Mouse (Mus musculus): ENCODE results near the gene Zfp61. TPM values are rescaled to one million over a fixed set of nuclear protein-coding genes. Genes with fewer than 3 reads are reported as not detected.

Gene Zfp61
- 9.6 and 11.4 TPM in 2 replicates for polyA plus RNA-seq (2015; fragmentation: Nextera tagmentation; extraction: Ambion mirVana)

DNA sequence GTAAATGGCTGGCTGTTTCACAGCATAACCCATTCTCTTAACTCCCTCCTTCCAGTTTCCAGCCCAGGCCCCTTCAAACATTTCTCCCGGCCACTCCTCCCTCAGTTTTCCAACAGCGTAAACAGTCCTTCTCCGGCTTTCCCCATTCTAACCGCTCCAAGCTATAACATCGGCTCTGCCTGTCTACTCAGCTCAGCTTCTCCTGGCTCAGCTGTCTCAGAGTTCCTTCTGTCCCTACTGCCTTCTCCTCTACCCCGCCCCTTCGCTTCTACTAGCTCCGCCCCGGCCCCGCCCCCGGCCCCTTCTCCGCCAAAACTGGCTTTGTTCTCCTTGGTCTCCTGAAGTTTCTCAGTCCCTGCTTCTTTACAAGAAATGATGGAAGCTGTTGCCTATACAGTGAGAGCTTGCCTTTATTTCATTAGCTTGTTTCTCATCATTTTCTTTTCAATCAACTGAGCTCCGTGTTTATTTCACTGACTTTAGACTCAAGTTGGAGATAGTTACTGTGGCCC, at the start of gene Zfp61:
TSS of gene Zfp61 (minus strand) at position 462 of the 512 bp plus-strand sequence.

DNA sequence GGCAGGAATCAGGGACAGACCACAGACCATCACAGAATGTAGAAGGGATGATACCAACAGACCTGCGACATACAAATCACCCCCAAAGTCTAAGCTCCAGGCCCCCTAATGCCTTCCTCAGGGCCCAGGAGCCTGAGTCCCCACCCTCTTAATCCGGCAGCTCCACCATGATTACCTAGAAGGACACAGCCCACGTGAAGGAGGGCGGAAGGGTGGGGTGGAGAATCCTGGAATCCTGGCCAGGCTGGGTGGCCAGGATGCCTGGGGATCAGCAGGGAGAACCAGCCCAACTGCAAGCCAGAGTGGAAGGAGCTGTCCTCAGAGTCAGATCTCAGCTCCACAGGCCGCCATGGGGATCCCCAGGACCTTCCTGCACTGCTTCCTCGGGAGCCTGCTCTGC, 47.9 kb upstream of the Zfp61 start, which contains the start of gene Lypd5:
TSS of gene Lypd5 (plus strand) at position 301 of the 400 bp plus-strand sequence.

DNA sequence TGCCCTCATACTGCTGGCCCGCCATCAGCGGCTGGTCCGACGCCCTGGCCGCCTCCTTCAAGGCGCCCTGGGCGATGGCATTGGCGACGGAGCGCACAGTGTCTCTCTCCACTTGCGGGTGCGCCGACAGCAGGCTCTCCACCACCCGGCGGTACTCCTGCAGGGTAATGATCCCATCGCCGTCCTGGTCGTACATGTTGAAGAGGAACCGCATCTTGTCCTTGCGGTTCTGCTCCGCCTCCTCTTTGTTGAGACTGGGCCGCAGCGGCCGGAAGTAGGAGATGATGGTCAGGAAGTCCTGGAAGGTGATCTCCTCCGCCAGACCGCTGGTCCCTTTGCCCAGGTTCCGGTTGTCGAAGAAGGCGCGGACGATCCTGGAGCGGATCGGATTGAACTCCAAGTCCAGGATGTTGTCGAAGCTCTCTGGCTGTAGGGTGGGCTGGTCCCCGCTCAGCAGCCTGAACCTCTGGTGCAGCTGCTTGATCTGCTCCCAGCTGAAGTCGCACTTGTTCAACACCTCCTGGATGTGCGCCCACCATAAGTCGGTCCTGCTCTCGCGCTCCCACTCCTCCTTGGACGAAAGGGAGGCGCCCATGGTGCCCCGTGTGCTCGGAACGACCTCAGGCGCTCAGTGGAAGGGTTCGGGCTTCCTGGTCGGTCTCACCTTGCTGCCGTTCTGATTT, 32.4 kb upstream of the Zfp61 start, which contains the start of gene Tescl:
TSS of gene Tescl (minus strand) at position 633 of the 683 bp plus-strand sequence.

DNA sequence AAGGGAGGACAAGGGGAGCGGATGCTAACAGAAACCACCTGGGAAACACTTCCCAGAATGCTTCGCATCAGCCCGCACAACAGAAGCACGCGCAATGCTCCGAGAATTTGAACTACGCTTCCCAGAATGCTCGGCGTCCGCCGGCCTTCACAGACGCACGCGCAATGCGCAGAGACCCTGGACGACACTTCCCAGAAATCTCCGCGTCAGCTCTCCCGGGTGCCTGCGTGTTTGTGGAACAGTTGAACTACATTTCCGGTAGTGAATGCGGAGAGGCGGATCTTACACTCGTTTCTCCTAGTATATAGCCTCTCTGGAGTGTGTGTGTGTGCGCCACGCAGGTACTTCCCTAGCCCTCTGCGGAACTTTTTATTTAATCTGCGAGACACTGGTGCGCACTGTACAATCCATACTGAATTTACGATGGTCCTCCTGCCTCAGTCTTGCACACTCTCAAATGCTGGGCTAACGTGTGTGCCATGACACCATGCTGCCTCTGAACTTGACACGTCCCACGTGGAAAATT, 15.6 kb upstream of the Zfp61 start, which contains the start of gene Zfp94:
TSS of gene Zfp94 (minus strand) at position 100 of the 526 bp plus-strand sequence.

DNA sequence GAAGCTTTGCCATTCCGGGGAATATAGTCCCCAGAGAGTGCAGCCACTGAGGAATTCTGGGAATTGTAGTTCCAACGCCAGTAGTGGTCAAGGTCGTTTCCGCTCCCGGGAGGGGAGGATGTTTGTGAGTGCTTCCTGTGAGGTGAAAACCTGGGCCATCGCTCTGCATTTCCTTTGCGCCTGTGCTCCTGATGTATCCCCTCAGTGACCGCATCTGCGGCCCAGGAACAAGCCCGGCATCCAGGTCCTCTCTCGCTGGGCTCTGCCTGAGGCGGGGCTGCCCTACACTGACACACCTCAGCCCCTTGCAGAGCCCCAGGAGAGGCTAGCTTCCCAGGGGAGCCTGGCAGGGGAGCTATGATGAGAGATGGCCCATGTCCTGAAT, 30.8 kb downstream of the Zfp61 start, which contains the start of gene Zfp93:
TSS of gene Zfp93 (plus strand) at position 133 of the 385 bp plus-strand sequence.

DNA sequence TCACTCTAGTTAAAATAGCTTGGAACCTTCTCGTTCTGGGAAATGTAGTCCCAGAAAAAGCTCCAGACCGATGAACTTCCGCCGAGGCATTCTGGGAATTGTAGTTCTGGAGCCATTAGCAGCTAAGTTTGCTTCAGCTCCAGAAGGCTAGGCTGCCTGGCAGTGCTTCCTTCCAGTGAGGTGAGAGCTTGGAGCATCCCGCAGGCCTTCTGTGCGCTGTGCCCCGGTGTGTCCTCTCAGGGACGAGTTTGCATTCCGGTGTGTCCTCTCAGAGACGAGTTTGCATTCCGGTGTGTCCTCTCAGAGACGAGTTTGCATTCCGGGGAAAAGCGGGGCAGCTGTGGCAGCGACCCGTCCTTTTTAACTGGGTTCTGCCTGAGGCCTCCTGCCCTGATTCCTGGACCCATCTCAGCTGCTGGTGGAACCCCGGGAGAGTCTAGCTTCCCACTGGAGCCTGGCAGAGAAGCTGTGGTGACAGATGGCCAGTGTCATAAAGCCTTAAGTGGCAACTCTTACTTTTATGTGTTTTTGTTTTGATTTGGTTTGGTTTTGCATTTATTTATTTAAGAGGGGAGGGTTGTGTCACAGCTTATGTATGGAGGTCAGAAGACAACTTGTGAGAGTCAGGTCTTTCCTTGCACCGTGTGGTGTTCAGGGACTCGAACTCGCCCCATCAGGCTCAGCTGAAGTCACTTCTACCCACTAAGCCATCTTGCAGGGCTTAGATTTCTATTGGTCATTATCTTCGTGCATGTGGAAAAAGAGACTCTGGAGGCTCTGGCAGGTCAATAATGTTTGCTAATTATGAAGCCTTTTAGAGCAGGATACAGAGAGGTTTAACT, 46.2 kb downstream of the Zfp61 start, which contains the start of gene Zfp108:
TSS of gene Zfp108 (plus strand) at position 162 of the 842 bp plus-strand sequence.

Small RNAs within 50 kb of the gene (microRNA-seq; reads per million reads assigned to microRNA genes)
- gene Gm27592, result 0 reads per million in 2 experiments

Other genes starting within 250 kb of the Zfp61 start
- gene Vmn1r183, start 248.0 kb downstream of the Zfp61 start, polyA plus RNA-seq (2015; fragmentation: Nextera tagmentation; extraction: Ambion mirVana), result not detected in 2 replicates
- gene Zfp180, start 219.3 kb downstream of the Zfp61 start, polyA plus RNA-seq (2015; fragmentation: Nextera tagmentation; extraction: Ambion mirVana), result 4.3 and 5.5 TPM in 2 replicates
- 3.9 and 4.4 TPM in 2 replicates for gene Zfp112, start 188.9 kb downstream of the Zfp61 start, polyA plus RNA-seq (2015; fragmentation: Nextera tagmentation; extraction: Ambion mirVana)
- gene Zfp235, start 167.1 kb downstream of the Zfp61 start, polyA plus RNA-seq (2015; fragmentation: Nextera tagmentation; extraction: Ambion mirVana), result 6.6 and 7.2 TPM in 2 replicates
- 0.57 and 0.59 TPM in 2 replicates for gene Zfp114, start 126.2 kb downstream of the Zfp61 start, polyA plus RNA-seq (2015; fragmentation: Nextera tagmentation; extraction: Ambion mirVana)
- gene Zfp111, start 89.8 kb downstream of the Zfp61 start, polyA plus RNA-seq (2015; fragmentation: Nextera tagmentation; extraction: Ambion mirVana), result 2.2 and 2.8 TPM in 2 replicates
- 0.95 and 1.2 TPM in 2 replicates for gene Zfp109, start 63.7 kb downstream of the Zfp61 start, polyA plus RNA-seq (2015; fragmentation: Nextera tagmentation; extraction: Ambion mirVana)
- 1.3 and 1.7 TPM in 2 replicates for gene Zfp108, start 46.4 kb downstream of the Zfp61 start, polyA plus RNA-seq (2015; fragmentation: Nextera tagmentation; extraction: Ambion mirVana)
- gene Zfp93, start 30.8 kb downstream of the Zfp61 start, polyA plus RNA-seq (2015; fragmentation: Nextera tagmentation; extraction: Ambion mirVana), result 3.5 and 4.0 TPM in 2 replicates
- 4.2 and 5.6 TPM in 2 replicates for gene Zfp94, start 15.4 kb upstream of the Zfp61 start, polyA plus RNA-seq (2015; fragmentation: Nextera tagmentation; extraction: Ambion mirVana)
- gene Tescl, start 32.7 kb upstream of the Zfp61 start, polyA plus RNA-seq (2015; fragmentation: Nextera tagmentation; extraction: Ambion mirVana), result not detected in 2 replicates
- gene Lypd5, start 48.0 kb upstream of the Zfp61 start, polyA plus RNA-seq (2015; fragmentation: Nextera tagmentation; extraction: Ambion mirVana), result 5.3 TPM in 1 of 2 replicates, not detected in the other
- 0.51 and 0.79 TPM in 2 replicates for gene Kcnn4, start 69.0 kb upstream of the Zfp61 start, polyA plus RNA-seq (2015; fragmentation: Nextera tagmentation; extraction: Ambion mirVana)
- gene Smg9, start 98.4 kb upstream of the Zfp61 start, polyA plus RNA-seq (2015; fragmentation: Nextera tagmentation; extraction: Ambion mirVana), result 12.9 and 13.7 TPM in 2 replicates
- gene Irgc1, start 151.1 kb upstream of the Zfp61 start, polyA plus RNA-seq (2015; fragmentation: Nextera tagmentation; extraction: Ambion mirVana), result 0.42 and 0.62 TPM in 2 replicates
- 3.4 and 4.1 TPM in 2 replicates for gene Plaur, start 161.3 kb upstream of the Zfp61 start, polyA plus RNA-seq (2015; fragmentation: Nextera tagmentation; extraction: Ambion mirVana)
- gene Cadm4, start 180.8 kb upstream of the Zfp61 start, polyA plus RNA-seq (2015; fragmentation: Nextera tagmentation; extraction: Ambion mirVana), result 3.8 and 6.0 TPM in 2 replicates
- gene Zfp428, start 205.8 kb upstream of the Zfp61 start, polyA plus RNA-seq (2015; fragmentation: Nextera tagmentation; extraction: Ambion mirVana), result 23.6 and 25.5 TPM in 2 replicates
- gene AC161166.1, start 211.2 kb upstream of the Zfp61 start, polyA plus RNA-seq (2015; fragmentation: Nextera tagmentation; extraction: Ambion mirVana), result 0.15 TPM in 1 of 2 replicates, not detected in the other
- gene Irgq, start 229.5 kb upstream of the Zfp61 start, polyA plus RNA-seq (2015; fragmentation: Nextera tagmentation; extraction: Ambion mirVana), result 5.3 and 6.0 TPM in 2 replicates
- 0.84 TPM in 1 of 2 replicates, not detected in the other for gene Pinlyp, start 244.9 kb upstream of the Zfp61 start, polyA plus RNA-seq (2015; fragmentation: Nextera tagmentation; extraction: Ambion mirVana)
- gene Xrcc1, start 245.1 kb upstream of the Zfp61 start, polyA plus RNA-seq (2015; fragmentation: Nextera tagmentation; extraction: Ambion mirVana), result 37.4 and 39.0 TPM in 2 replicates